Mouse (Mus musculus): ENCODE measurements around the gene Dtnbp1. TPM values are rescaled to one million over a fixed set of nuclear protein-coding genes. Genes with fewer than 3 reads are reported as not detected.

The Dtnbp1 gene
- polyA plus RNA-seq, 1 experiment, result 109 TPM

DNA sequence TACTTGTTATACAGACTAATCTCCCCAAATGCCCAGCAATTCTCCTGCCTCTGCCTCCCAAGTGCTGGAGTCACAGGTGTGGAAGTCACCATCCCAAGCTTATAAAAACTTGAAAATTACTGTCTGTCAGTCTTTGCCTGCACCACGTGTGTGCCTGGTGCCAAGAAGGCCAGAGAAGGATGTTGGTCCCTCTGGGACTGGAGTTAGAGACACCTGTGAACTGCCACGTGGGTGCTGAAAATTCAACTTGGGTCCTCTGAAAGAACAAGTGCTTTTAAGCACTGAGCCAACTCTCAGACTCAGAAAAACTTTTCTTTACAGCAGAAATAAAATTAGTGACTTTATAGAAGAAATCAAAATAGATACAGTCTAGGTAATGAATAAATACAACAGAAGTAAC, 15.6 kb downstream of the Dtnbp1 start:
- H3K27me3 ChIP-seq (ENCODE audit: control insufficient read depth, insufficient read depth, low read length), result no peaks in the 10 kb centered on the region
- 64% methylated on average over 2 of the region's 2 CpGs for WGBS
- no peak for TF ChIP-seq POLR2A (IDR thresholded peaks at IDR 0.05; ENCODE audit: borderline replicate concordance, insufficient read depth, low read length)
- no peak for TF ChIP-seq CTCF (IDR thresholded peaks at IDR 0.05; ENCODE audit: borderline replicate concordance, insufficient read depth, low read depth, low read length)
- no peak overlapping the region for H3K27ac ChIP-seq (ENCODE audit: insufficient read depth, low read length)
- H3K4me3 ChIP-seq (replicated peaks; ENCODE audit: insufficient read depth, low read depth, low read length), result no peak overlapping the region
- no peaks in the 10 kb centered on the region for H3K4me1 ChIP-seq (ENCODE audit: control insufficient read depth, insufficient read depth, low read length)
- no peak for DNase-seq

DNA sequence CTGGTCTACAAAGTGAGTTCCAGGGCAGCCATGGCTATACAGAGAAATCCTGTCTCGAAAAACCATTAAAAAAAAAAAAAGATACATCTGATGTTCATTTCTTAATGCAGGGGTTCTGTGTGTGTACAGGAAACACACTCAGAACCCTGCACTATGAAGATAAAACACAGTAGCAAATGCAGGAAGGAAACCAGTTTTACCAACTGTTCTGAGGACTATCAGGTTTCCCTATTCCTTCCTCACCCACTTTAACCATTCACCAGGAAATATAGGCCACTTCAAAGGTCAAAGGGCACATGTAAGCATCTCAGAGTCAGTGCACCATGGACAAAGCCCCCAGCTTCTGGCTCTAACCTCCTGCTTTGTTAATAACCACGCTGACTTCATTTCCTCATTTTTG, 16.6 kb downstream of the Dtnbp1 start:
- Histone ChIP-seq H3K27me3 (ENCODE audit: control insufficient read depth, insufficient read depth, low read length) (no peaks in the 10 kb centered on the region), H3K4me1 (ENCODE audit: control insufficient read depth, insufficient read depth, low read length) (no peaks in the 10 kb centered on the region), H3K4me3 (replicated peaks; ENCODE audit: insufficient read depth, low read depth, low read length) (no peak overlapping the region), H3K27ac (ENCODE audit: insufficient read depth, low read length) (no peak overlapping the region)
- WGBS, result 89% methylated on average over 2 of the region's 2 CpGs
- no peak for DNase-seq
- TF ChIP-seq CTCF (IDR thresholded peaks at IDR 0.05; ENCODE audit: borderline replicate concordance, insufficient read depth, low read depth, low read length) (no peak), POLR2A (IDR thresholded peaks at IDR 0.05; ENCODE audit: borderline replicate concordance, insufficient read depth, low read length) (no peak)

DNA sequence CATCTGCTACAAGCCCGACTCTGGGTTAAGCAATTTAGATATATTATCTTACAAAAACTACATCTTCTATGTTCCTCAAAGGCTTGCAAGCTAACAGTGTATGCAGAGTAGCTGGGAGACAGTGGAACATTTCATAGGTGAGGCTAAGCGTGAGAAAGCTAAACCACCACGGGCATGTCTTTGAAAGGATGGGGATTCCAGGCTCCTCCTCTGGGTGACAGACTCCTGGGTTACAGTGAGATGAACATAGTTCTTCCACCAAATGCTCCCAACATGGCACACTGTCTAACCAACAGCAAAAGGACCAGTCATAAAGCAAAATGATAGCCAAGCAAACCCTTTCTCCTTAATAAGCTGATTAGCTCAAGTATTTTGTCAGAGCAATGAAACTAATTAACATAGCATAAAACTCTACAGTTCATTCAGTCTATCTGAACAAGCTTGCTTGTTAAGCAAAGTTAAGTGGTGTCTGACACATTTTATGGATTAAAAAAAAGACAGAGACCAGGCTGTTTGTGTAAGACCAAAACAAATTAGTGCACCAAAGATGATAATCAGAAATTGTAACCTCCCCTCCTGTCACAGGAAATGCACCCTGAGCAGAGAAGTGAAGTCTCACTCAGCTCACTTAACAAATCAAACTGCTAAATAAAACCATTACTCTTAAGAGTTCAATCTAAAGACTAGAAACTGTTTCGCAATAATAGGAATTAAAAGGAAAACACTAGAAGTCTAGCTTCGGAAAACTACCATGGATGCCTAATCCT, 18.1 kb downstream of the Dtnbp1 start:
- Histone ChIP-seq H3K27me3 (ENCODE audit: control insufficient read depth, insufficient read depth, low read length) (no peaks in the 10 kb centered on the region), H3K4me1 (ENCODE audit: control insufficient read depth, insufficient read depth, low read length) (no peaks in the 10 kb centered on the region), H3K4me3 (replicated peaks; ENCODE audit: insufficient read depth, low read depth, low read length) (no peak overlapping the region), H3K27ac (ENCODE audit: insufficient read depth, low read length) (no peak overlapping the region)
- no peak for DNase-seq
- WGBS, result 90% methylated on average over 5 of the region's 5 CpGs
- TF ChIP-seq POLR2A (IDR thresholded peaks at IDR 0.05; ENCODE audit: borderline replicate concordance, insufficient read depth, low read length), result no peak
- TF ChIP-seq CTCF (IDR thresholded peaks at IDR 0.05; ENCODE audit: borderline replicate concordance, insufficient read depth, low read depth, low read length), result no peak

DNA sequence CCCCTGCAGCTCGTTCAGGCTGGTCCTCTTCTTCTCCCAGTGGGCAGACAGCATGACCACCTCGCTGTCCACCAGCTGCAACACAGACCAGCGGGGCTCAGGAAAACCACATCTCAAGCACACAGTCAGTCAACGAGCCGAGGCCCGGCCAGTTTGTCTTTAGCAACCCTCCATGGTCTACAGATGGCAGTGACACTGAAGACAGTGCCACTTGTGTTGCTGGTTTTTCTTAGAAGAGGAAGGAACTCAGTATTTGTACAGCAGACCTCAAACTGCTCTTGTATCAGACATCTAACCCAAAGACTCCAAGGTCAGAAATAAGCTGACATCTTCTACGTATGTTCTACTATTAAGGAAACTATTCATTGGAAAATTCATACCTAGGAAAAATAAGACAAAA, 19.1 kb downstream of the Dtnbp1 start:
- WGBS, result 85% methylated on average over 7 of the region's 7 CpGs
- Histone ChIP-seq H3K27ac (ENCODE audit: insufficient read depth, low read length) (no peak overlapping the region), H3K4me3 (replicated peaks; ENCODE audit: insufficient read depth, low read depth, low read length) (no peak overlapping the region), H3K4me1 (ENCODE audit: control insufficient read depth, insufficient read depth, low read length) (no peaks in the 10 kb centered on the region), H3K27me3 (ENCODE audit: control insufficient read depth, insufficient read depth, low read length) (no peaks in the 10 kb centered on the region)
- no peak for DNase-seq
- TF ChIP-seq POLR2A (IDR thresholded peaks at IDR 0.05; ENCODE audit: borderline replicate concordance, insufficient read depth, low read length), result no peak
- no peak for TF ChIP-seq CTCF (IDR thresholded peaks at IDR 0.05; ENCODE audit: borderline replicate concordance, insufficient read depth, low read depth, low read length)

DNA sequence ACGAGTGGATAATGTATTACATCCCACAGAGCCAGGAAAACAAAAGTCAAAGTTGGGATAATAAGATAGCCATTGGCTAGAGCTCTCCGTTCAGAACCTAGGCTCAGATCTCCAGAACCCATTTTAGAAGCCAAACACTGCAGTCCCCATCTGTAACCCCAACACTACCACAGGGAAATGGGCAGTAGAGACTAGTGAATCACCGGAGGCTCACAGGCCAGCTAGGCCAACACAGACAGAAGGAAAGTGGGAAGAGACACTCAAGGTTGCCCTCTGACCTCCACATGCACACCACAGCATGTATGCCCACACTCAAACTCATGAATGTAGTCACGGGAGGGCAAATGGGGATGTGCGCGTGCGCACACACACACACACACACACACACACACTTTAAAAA, 22.5 kb downstream of the Dtnbp1 start:
- WGBS, result 93% methylated on average over 7 of the region's 7 CpGs
- TF ChIP-seq POLR2A (IDR thresholded peaks at IDR 0.05; ENCODE audit: borderline replicate concordance, insufficient read depth, low read length), result no peak
- no peak for TF ChIP-seq CTCF (IDR thresholded peaks at IDR 0.05; ENCODE audit: borderline replicate concordance, insufficient read depth, low read depth, low read length)

DNA sequence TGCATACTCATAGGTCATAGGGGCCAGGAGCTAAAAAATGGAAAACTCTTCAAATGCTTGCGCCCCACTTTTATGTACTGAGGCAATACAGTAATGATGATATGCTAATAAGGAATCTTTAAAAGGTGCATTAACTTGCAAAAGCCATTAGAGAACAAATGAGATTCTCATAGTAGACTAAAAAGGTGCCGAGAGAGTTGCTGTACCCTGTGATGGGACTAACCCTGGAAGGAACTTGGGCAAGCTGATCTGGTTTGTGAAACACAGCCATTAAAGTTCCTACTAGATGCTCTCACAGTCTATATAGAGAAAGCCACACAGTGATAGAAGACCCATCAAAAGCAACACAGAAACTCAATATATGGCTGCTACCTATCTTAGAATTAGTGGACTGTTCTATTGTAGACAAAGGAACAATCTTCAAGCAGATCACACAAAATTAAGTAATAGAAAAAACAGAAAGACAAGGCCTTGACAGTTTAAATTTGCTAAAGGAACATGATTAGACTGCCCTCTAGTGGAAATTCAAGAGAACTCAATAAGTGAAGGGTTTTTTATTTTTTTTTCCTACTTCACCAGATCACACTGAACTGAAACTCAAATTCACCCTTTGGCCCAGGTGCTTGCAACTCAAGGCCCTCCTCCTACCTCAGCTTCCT, 24.3 kb downstream of the Dtnbp1 start:
- Histone ChIP-seq H3K4me3 (replicated peaks; ENCODE audit: insufficient read depth, low read depth, low read length) (no peak overlapping the region), H3K4me1 (ENCODE audit: control insufficient read depth, insufficient read depth, low read length) (no peaks in the 10 kb centered on the region), H3K27me3 (ENCODE audit: control insufficient read depth, insufficient read depth, low read length) (no peaks in the 10 kb centered on the region), H3K27ac (ENCODE audit: insufficient read depth, low read length) (no peak overlapping the region)
- WGBS, result 78% methylated on average over 2 of the region's 2 CpGs
- DNase-seq, result peak in 1 of 2 experiments; percentile 30
- TF ChIP-seq POLR2A (IDR thresholded peaks at IDR 0.05; ENCODE audit: borderline replicate concordance, insufficient read depth, low read length), result no peak
- 0 out of 2 replicates have a peak, but pooled peaks have one; percentile 23 for TF ChIP-seq CTCF (IDR thresholded peaks at IDR 0.05; ENCODE audit: borderline replicate concordance, insufficient read depth, low read depth, low read length)

More for the DNA sequence above, 22.5 kb downstream of the Dtnbp1 start:
- Histone ChIP-seq H3K4me3 (replicated peaks; ENCODE audit: insufficient read depth, low read depth, low read length) (no peak overlapping the region), H3K4me1 (ENCODE audit: control insufficient read depth, insufficient read depth, low read length) (no peaks in the 10 kb centered on the region), H3K27me3 (ENCODE audit: control insufficient read depth, insufficient read depth, low read length) (no peaks in the 10 kb centered on the region), H3K27ac (ENCODE audit: insufficient read depth, low read length) (no peak overlapping the region)
- DNase-seq, result no peak

DNA sequence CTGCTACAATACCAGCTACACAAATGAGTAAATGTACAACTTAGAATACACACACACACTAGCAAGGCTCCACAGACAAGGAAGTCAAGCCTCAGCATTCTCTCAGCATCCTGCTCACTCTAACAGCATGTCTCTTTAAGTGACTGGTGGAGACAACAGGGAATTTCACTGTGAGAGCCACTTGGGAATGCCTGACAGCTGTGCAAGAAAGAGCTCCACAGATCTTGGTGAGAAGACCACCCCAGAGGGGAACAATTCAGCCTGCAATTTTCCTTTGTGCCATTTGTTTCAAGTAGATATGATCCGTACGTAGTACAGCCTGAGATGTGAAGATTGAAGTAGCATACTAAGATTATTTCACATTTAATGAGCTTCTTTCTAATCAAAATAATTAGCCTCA, 24.9 kb downstream of the Dtnbp1 start:
- Histone ChIP-seq H3K4me3 (replicated peaks; ENCODE audit: insufficient read depth, low read depth, low read length) (no peak overlapping the region), H3K4me1 (ENCODE audit: control insufficient read depth, insufficient read depth, low read length) (no peaks in the 10 kb centered on the region), H3K27me3 (ENCODE audit: control insufficient read depth, insufficient read depth, low read length) (no peaks in the 10 kb centered on the region), H3K27ac (ENCODE audit: insufficient read depth, low read length) (no peak overlapping the region)
- TF ChIP-seq POLR2A (IDR thresholded peaks at IDR 0.05; ENCODE audit: borderline replicate concordance, insufficient read depth, low read length) (no peak), CTCF (IDR thresholded peaks at IDR 0.05; ENCODE audit: borderline replicate concordance, insufficient read depth, low read depth, low read length) (no peak)
- DNase-seq, result no peak
- 75% methylated on average over 2 of the region's 2 CpGs for WGBS

Data from cerebellum, adult 2 months (tissue).